Mouse (Mus musculus): ENCODE measurements around the gene BB287469.
"Not testable (repeated sequence)": the region's sequence is repeated elsewhere in the genome, so short reads cannot be mapped to it uniquely, and the experiment has no call there.

Gene BB287469

DNA sequence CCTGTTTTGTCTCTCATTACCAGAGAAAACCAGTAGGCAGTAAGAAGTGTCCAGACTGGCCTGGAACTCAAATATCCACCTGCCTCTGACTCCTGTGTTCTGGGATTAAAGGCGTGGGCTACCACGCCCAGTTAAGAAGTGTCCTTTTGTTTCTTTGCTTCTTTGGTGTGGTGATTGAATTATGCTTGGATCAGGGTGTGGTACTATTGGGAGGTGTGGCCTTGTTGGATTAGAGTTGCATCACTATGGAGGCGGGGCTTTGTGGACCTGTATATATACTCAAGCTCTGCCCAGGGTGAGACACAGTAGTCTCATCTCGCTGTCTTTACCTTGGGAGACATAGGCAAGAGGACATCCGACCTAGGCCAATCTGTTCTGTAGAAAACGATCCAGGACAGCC, at the start of gene BB287469:
BB287469 (plus strand) TSS at position 301 of the 400 bp plus-strand sequence.
- not testable (repeated sequence) for DNase-seq (ENCODE audit: low spot score in 2 of 2)

DNA sequence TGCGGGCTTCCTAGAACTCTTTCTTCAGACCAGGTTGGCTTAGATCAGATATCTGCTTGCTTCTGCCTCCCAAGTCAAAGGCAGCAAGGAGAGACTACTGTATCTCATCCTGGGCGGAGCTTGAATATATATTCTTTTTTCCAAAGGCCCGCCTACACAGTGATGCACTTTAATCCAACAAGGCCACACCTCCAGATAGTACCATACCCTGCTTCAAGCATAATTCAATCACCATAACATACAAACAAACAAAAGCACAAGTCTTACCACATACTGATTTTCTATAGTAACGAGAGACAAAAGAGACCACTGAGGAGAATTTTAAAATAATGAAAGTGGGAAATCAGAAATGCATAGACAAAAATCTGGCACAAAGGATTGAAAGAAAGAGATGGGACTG, 40.7 kb upstream of the BB287469 start, which contains the start of gene Gm21319:
Gm21319 (minus strand) TSS at position 101 of the 400 bp plus-strand sequence.
- DNase-seq (ENCODE audit: low spot score in 2 of 2), result not testable (repeated sequence)

DNA sequence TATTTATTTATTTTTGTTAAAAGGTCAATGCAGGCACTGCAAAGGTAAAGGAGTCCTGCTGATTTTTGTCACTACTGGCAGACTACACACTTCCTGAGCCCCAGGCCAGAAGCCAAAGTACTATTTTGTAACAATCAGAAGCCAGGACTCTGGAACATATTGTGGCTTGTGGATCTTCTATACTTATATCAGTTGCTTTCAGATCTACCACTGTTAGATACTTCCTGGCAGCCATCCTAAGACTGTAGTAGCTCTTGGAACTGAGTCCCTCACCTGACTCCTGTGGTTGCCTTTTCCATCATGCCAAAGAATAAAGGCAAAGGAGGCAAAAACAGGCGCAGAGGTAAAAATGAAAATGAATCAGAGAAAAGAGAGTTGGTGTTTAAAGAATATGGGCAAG, 21.2 kb upstream of the BB287469 start, which contains the start of gene Gm21936:
Gm21936 (plus strand) TSS at position 301 of the 400 bp plus-strand sequence.
- not testable (repeated sequence) for DNase-seq (ENCODE audit: low spot score in 2 of 2)

DNA sequence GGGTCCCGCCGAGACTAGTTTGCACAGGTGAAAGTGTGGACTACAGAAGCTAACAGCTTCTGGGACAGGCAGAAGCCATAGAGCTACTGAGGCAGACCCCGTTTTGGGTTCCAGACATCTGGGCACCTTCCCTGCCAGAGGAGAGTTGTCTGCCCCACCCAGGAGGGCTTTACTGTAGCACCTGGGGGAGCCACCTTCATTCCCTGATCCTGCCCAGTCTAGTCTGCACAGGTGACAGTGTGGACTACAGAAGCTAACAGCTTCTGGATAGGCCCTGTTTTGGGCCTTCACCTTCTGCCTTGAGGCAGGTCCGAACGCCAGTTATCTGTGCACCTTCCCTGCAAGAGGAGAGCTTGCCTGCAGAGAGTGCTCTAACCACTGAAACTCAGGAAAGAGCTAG, 18.4 kb upstream of the BB287469 start:
- DNase-seq (ENCODE audit: low spot score in 2 of 2), result not testable (repeated sequence)

DNA sequence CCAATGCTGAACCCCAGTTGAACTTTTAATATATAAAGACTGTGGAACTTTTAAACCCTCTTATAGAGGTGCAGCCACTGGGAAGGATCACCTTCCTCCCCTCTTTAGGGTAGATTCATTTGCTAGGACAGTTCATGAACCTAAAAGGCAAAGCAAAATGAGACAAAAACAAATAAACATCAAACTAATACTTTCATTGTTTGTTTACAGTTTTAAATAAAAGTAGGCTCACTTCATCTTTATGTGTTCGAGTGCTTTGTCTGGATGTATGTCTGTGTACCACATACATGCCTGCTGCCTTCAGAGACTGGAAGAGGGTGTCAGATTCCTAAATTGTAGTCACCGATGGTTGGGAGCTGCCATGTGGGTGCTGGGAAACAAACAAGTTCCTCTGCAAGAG, 25.9 kb downstream of the BB287469 start, which contains the start of gene Gm2001:
Gm2001 (minus strand) TSS at position 101 of the 400 bp plus-strand sequence.
- not testable (repeated sequence) for DNase-seq (ENCODE audit: low spot score in 2 of 2)

DNA sequence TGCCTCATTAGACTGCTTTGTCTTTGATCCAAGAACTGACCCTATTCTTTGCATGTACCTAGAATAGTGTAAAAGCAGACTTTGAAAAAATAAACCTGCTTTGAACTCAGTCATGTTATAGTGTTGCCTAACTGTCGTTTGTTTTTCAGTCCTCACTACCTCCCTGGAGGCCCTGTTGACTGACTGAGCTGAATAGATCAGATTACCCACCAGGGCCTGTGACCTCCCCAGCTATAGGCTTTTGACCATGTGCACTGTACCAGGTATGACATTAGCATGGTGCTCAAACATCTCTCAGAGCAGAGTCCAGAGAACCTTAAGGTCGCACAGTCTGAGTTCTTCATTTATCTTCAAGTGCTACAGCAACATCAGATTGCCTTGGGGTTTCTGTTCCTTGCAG, 34.3 kb downstream of the BB287469 start:
- DNase-seq (ENCODE audit: low spot score in 2 of 2), result not testable (repeated sequence)

DNA sequence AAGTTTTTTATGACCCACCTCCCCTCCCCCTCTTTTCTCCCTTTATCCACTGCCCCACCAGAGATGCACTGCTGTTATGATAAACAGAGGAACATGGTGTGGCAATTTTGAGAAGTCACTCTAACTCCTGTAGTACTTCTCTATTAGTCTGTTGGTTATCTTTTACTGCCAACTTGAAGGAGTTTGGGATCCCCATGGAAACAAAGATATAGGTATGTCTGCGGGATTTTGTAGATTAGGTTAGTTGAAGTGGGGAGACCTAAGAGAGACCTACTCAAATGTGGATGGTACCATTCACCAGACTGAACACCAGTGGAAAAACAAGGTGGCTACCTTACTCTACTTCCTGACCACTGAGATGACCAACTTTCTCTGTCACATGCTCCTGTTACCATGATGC, 39.7 kb downstream of the BB287469 start:
- not testable (repeated sequence) for DNase-seq (ENCODE audit: low spot score in 2 of 2)

DNA sequence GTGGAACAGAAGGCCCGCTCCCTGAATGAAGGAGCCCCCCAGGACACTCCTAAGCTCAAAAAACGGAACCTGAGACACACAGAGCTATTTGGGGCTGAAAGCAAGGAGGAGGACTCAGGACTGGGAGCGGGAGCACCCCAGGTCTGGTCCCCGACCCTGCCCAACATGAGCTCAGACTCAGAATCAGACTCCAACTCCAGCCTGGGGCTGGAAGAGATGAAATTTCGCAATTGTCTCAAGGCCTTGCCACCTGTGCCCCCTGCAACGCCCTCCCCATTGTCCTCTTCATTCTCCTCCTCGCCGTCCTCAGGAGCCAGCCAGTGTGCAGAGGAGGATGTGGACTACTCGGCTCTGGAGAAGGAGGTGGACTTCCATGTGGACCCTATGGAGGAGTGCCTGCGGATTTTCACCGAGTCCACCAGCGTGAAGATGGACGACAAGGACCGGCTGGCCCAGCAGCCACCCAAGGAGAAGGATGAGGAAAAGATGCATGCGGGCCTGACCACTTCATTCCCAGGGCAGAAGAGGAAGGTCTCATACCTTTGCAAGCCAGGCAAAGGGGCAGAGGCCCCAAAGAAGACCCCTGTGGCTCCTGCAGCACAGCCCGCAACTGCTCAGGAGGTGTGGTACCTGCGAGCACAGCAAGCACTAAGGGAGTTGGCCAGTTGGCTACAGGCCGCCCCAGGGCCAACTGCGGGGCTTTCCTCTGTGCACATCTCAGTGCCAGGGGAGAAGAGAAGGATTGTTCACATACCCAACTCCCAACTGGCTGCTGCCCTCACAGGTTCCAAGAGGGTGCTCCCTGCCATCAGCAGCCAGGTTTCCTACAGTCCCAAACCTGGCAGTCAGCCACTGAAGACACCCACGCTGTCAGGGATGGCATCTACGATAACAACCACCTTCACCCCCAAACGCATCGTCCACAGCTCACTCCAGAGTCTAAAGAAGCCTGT, 45.6 kb downstream of the BB287469 start:
- DNase-seq (ENCODE audit: low spot score in 2 of 2), result peak in 1 of 2 experiments; percentile 65

DNA sequence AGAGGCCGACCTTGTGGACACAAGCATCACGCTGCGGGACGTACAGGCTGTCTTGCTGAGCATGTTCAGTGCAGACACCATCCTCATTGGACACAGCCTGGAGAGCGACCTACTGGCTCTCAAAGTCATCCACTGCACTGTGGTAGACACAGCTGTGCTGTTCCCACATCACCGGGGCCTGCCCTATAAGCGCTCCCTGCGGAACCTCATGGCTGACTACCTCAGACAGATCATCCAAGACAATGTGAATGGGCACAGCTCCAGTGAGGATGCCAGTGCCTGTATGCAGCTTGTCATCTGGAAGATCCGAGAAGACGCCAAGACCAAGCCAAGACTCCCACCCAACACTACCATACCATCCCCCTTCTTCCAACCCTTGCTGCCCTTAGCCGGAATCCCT, 47.3 kb downstream of the BB287469 start:
- not testable (repeated sequence) for DNase-seq (ENCODE audit: low spot score in 2 of 2)

DNA sequence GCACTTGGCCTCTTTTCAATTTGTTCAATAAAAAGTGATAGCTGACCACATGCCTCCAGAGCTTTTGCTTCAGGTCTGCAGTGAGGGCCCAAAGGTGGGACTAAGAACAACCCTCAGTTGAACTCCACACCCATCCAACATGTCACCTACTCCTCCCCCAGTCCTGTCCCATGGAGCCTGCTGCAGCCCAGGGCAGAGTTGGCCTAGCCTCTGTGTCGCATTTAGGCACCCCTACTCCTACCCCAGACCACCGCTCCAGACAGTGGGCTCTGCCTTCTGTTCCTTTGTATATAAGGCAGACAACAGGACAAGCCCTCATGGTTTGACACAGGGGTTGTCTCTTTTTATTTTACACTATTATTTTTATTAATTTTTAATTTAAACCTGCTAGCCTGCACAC, 47.7 kb downstream of the BB287469 start:
- DNase-seq (ENCODE audit: low spot score in 2 of 2), result not testable (repeated sequence)
